Mouse (Mus musculus) liver, embryonic 14.5 days (tissue): ENCODE measurements at regions not wholly inside any gene's neighbourhood (a gene's known extent, or its start where the extent isn't known, plus 50 kb on each side); places are given as distances from the start of the nearest gene placed in this dataset.

Experiments used
- CTCF ChIP-seq: IDR thresholded peaks from 2 replicates; pipeline ENCODE4 v1.5.1; 2016; ENCODE audit warnings: antibody characterized with exemption, low read depth, control low read depth
- EP300 ChIP-seq: IDR thresholded peaks from 2 replicates; pipeline ENCODE4 v1.6.1; 2016; ENCODE audit warnings: antibody characterized with exemption, low read depth

- no peak for TF ChIP-seq CTCF
- no peak for TF ChIP-seq EP300
These were observed 697.6 kb upstream of the Tenm3 start for GRCm38 (mm10) chr8:49541337-49541736.
